Mouse (Mus musculus) embryonic facial prominence, embryonic 12.5 days (tissue): Measurements from ENCODE around the gene Dusp6. TPM values are rescaled to one million over a fixed set of nuclear protein-coding genes. Genes with fewer than 3 reads are reported as not detected.

ENCODE experiments used
- ATAC-seq: fragments of 200-750 bp; cut with Nextera tagmentation; 2 replicates; pipeline ENCODE4 v1.8.0; 2017; ENCODE audit not compliant: insufficient number of reproducible peaks, insufficient read depth, low FRiP score, low TSS enrichment
- H3K27ac ChIP-seq: fragments of 300-500 bp; sonication (generic); 2 replicates; pipeline ENCODE4 v1.5.1; 2016; ENCODE audit warnings: mild to moderate bottlenecking
- H3K27me3 ChIP-seq: fragments of 300-500 bp; sonication (generic); 2 replicates; pipeline ENCODE4 v1.6.1; 2016; ENCODE audit warnings: mild to moderate bottlenecking, moderate library complexity
- H3K36me3 ChIP-seq: fragments of 300-500 bp; sonication (generic); 2 replicates; pipeline ENCODE4 v1.6.1; 2016; ENCODE audit warnings: mild to moderate bottlenecking
- H3K4me1 ChIP-seq: fragments of 300-500 bp; sonication (generic); 2 replicates; pipeline ENCODE4 v1.6.1; 2016
- H3K4me2 ChIP-seq: fragments of 300-500 bp; sonication (generic); replicated peaks from 2 replicates; pipeline ENCODE4 v1.6.1; 2016; ENCODE audit warnings: mild to moderate bottlenecking, moderate library complexity
- H3K4me3 ChIP-seq: fragments of 300-500 bp; sonication (generic); 2 replicates; pipeline ENCODE4 v1.5.1; 2016; ENCODE audit warnings: mild to moderate bottlenecking
- H3K9ac ChIP-seq: fragments of 300-500 bp; sonication (generic); 2 replicates; pipeline ENCODE4 v1.6.1; 2016; ENCODE audit warnings: mild to moderate bottlenecking, moderate library complexity
- H3K9me3 ChIP-seq: fragments of 300-500 bp; sonication (generic); 2 replicates; pipeline ENCODE4 v1.6.1; 2016; ENCODE audit warnings: mild to moderate bottlenecking, moderate library complexity
- WGBS: fragments of 180-500 bp; shearing (Covaris S2); methylation state at CpG from one replicate; pipeline ENCODE4 v1.1.7; 2016; 5-methylcytosine and 5-hydroxymethylcytosine counted together
- polyA plus RNA-seq: library from polyadenylated mRNA; unstranded; fragments of >200 nt; fragmentation: Nextera tagmentation; extraction: Ambion mirVana; gene quantifications from 2 replicates; pipeline ENCODE4 v1.2.1, GENCODE M21; 2016

Dusp6 gene
- polyA plus RNA-seq, 1 experiment from 2014 or later: 90.7 TPM

DNA sequence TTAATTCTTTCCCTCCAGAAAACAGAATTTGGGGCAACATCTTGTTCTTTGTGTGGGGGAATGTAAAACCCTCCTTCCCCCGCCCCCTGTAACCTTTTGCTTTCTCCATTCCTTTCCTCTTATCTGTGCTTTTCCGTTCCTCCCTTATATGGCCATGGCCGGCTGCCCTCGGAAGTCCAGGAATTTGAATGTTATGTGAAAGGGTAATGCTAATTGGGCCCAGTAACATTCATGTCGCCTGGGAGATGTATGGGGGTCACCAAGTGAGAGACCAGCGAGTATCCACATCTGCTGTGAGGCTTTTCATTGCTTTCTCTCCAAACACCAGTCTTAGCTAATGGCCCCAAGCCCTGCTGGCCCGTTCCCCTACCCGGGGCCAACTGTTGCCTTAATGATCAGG lies 22.7 kb downstream of the Dusp6 start:
- H3K4me2 ChIP-seq: no peak overlapping the region
- WGBS: 23% methylated on average over 8 of the region's 8 CpGs
- H3K9me3 ChIP-seq: no peaks in the 10 kb centered on the region
- H3K36me3 ChIP-seq: no peaks in the 10 kb centered on the region
- ATAC-seq: no peak
- no peak overlapping the region for H3K9ac ChIP-seq
- peaks cover 22% of the 10 kb centered on the region; the same call in 1 of the 2 replicates for H3K4me1 ChIP-seq
- no peak overlapping the region for H3K4me3 ChIP-seq
- H3K27ac ChIP-seq: no peak overlapping the region
- H3K27me3 ChIP-seq: no peaks in the 10 kb centered on the region

DNA sequence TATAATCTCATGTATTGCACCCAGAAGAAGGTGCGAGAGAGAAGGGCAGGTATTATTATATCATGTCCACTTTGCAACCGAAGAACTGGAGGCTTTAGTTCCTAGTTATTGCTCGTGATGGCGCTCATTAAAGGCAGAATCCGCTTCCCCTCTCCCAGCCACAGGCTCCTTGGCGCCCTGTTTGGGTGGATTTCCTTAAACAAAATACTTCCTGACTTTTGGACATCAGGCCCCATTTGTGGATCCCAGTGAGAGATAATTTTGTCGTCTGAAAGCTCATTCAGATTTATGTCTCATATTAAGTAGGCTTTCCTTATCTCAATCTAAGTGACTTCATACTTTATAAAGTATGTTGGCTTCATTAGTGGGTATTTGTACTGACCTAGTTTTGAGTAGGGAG lies 23.2 kb downstream of the Dusp6 start:
- Histone ChIP-seq H3K4me1 (peaks cover 22% of the 10 kb centered on the region; the same call in 1 of the 2 replicates), H3K27ac (no peak overlapping the region)
- WGBS: 47% methylated on average over 7 of the region's 7 CpGs

DNA sequence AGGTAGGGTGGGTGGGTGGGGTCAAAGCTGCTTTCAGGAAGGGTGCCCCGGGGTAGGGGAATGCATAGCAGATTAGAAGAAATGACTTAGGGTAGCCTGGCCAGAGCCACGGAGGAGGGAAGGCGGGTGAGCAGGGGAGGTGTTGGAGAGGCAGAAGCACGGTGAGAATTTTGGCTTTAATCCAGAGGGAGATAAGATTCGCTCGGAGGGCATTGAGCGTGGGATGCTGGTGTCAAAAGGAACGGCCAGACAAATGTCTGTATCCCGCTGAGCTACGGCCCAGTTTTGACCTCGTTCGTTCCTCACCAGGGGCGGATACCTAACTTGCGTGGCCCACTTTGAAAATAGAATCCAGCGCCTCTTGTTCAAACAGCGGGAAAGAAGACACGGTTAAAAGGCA lies 23.8 kb downstream of the Dusp6 start:
- H3K4me3 ChIP-seq: no peak overlapping the region
- 14% methylated on average over 17 of the region's 17 CpGs for WGBS
- H3K27me3 ChIP-seq: no peaks in the 10 kb centered on the region
- ATAC-seq: no peak
- peaks cover 22% of the 10 kb centered on the region; the same call in 1 of the 2 replicates for H3K4me1 ChIP-seq
- H3K9ac ChIP-seq: no peak overlapping the region
- H3K4me2 ChIP-seq: peak overlapping the region; percentile 31
- no peaks in the 10 kb centered on the region for H3K9me3 ChIP-seq
- no peak overlapping the region for H3K27ac ChIP-seq
- no peaks in the 10 kb centered on the region for H3K36me3 ChIP-seq

More for the DNA sequence above, 23.2 kb downstream of the Dusp6 start:
- Histone ChIP-seq H3K36me3 (no peaks in the 10 kb centered on the region), H3K4me2 (no peak overlapping the region), H3K9ac (no peak overlapping the region), H3K27me3 (no peaks in the 10 kb centered on the region), H3K9me3 (no peaks in the 10 kb centered on the region), H3K4me3 (no peak overlapping the region)
- no peak for ATAC-seq

DNA sequence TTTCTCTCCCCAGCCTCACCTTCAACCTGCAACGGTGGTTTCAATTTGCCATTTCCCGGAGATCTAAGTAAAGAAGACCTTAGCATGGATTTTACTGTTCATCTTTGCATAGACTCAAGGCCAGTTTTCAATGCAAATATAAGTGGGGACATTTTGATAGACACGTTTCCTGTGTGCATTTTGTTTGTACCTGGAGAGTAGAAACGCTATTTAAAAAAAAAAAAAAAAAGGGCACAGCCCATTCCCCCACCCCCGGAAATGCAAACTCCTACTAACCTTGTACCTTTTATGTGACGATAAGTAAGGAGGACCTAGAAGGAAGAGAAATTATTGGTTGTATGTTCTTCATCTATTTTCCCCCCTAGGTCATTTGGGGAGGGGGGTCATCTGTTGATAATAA lies 24.2 kb downstream of the Dusp6 start:
- Histone ChIP-seq H3K36me3 (no peaks in the 10 kb centered on the region), H3K9me3 (no peaks in the 10 kb centered on the region), H3K4me1 (peaks cover 22% of the 10 kb centered on the region; the same call in 1 of the 2 replicates), H3K27ac (no peak overlapping the region), H3K9ac (no peak overlapping the region), H3K4me2 (peak overlapping the region; percentile 31), H3K4me3 (no peak overlapping the region), H3K27me3 (no peaks in the 10 kb centered on the region)
- no peak for ATAC-seq
- 33% methylated on average over 6 of the region's 6 CpGs for WGBS

DNA sequence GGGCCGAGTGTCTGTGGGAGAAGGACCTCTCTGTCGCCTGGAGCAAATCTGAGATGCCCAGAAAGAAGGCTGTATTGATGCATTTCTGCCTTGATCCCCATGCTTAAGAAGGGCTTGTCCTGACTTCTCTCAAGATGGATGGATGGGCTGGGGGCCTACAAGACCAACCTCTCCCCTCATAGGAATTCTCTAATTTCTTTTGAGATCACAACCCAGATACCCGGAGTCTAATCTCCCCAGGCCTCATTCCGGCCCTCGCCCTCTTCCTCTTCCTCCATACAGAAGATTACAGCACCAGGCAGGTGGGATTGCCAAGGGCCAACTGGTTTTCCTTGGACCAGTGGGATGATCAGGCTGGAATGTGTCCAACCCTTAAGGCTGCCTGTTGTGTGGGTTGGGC lies 26.1 kb downstream of the Dusp6 start:
- H3K27me3 ChIP-seq: no peaks in the 10 kb centered on the region
- WGBS: 60% methylated on average over 5 of the region's 5 CpGs
- peaks cover 22% of the 10 kb centered on the region; the same call in 1 of the 2 replicates for H3K4me1 ChIP-seq
- H3K36me3 ChIP-seq: no peaks in the 10 kb centered on the region
- no peak for ATAC-seq
- H3K9ac ChIP-seq: no peak overlapping the region
- no peak overlapping the region for H3K27ac ChIP-seq
- H3K9me3 ChIP-seq: no peaks in the 10 kb centered on the region
- no peak overlapping the region for H3K4me2 ChIP-seq
- no peak overlapping the region for H3K4me3 ChIP-seq

DNA sequence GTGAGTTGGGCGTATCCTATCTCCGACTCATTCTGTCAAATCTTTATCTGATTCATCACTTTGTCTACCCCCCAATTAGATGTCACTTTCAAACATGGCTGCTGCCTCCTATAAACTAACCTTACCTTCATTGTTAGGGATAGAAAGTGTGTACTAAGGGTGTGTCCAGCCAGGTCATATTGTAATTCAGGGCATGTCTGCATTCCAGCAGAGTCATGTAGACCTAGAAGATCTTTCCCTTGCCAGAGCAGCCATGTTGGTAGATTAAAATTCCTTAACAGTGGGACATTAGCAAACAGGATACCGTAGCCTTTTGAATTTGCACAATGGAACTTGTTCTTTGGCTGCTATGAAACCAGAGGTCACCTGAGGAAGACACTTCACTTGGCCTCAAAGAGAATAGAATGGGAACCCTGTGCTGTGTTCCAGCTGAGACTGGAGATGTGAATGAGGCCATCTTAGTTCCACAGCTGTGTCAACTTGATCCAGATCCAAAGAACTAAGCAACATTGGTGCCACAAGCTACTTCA lies 30.1 kb downstream of the Dusp6 start:
- 84% methylated on average over 3 of the region's 3 CpGs for WGBS

DNA sequence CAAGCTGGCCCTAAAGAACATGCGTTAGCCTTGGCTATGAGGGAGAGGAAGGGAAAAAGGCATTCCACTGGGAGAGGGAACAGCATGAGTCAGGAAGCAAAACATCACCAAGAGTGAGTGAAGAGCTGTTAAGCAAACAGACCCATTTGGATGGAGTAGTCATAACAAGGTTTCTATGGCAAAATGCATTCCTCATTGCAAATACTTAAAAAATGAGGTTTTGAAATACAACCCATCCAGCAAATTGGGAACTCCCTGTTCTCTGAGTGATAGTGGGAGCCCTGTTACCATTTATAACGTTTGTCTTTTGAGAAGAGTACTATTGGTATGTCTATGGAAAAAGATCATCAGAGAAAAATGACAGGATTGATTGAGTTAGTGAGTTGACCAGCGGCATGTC lies 34.7 kb downstream of the Dusp6 start:
- H3K27ac ChIP-seq: no peak overlapping the region
- H3K27me3 ChIP-seq: no peaks in the 10 kb centered on the region
- no peaks in the 10 kb centered on the region for H3K36me3 ChIP-seq
- 0 out of 2 replicates have a peak, but pooled peaks cover 4% of the 10 kb centered on the region for H3K4me1 ChIP-seq
- H3K4me2 ChIP-seq: no peak overlapping the region
- H3K4me3 ChIP-seq: no peak overlapping the region
- H3K9ac ChIP-seq: no peak overlapping the region
- H3K9me3 ChIP-seq: no peaks in the 10 kb centered on the region
- no peak for ATAC-seq
- WGBS: 64% methylated on average over 3 of the region's 3 CpGs

More for the DNA sequence above, 30.1 kb downstream of the Dusp6 start:
- Histone ChIP-seq H3K27me3 (no peaks in the 10 kb centered on the region), H3K9ac (no peak overlapping the region), H3K36me3 (no peaks in the 10 kb centered on the region), H3K4me2 (no peak overlapping the region), H3K27ac (no peak overlapping the region), H3K4me3 (no peak overlapping the region), H3K9me3 (no peaks in the 10 kb centered on the region), H3K4me1 (peaks cover 10% of the 10 kb centered on the region; the same call in 1 of the 2 replicates)
- ATAC-seq: no peak

DNA sequence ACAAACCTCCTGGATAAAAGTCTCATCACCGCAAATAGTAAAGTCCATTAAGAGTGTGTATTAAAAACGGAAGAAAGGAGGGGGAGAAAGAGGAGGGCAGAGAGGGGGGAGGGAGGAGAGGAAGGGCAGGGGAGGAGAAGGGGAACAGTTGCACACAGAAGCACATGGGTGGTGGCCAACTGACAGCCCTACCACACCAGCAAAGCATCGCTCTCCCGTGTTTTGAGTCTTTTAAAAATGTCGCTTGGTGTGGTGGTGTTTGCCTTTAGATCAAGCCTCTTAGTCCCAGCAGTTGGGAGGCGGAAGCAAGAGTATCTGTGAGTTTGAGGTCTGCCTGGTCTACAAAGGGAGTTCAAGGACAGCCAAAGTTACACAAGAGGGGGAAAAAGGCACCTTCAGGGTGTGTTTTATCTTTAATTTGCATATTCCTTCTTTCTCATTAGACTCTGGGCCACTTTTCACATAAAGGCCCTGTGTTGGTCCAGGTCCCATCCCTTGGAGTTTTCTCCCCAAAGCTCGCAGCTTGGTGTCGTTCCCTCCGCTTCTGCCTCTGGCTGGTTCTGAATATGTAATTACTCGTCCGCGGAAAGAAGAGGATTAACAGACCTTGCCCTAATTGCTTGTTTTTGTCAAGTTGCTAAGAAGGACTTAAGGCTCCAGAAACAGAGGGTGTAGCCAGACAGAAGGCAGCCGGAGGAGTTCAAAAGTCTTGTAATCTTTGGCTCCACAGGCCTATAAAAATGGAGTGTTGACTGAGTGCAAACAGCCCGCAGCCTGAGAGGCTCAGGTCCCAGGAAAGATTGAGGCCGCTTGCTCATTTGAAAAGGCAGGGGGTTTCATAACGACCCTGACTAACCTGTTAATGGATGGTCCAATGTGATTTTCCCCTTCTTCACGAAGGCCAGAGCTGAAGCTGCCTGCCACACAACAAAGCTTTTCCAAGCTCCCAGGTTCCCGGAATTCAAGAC lies 35.6 kb downstream of the Dusp6 start:
- no peak for ATAC-seq
- Histone ChIP-seq H3K9me3 (no peaks in the 10 kb centered on the region), H3K4me1 (0 out of 2 replicates have a peak, but pooled peaks cover 4% of the 10 kb centered on the region), H3K27ac (no peak overlapping the region), H3K36me3 (no peaks in the 10 kb centered on the region), H3K9ac (no peak overlapping the region), H3K4me2 (no peak overlapping the region), H3K27me3 (no peaks in the 10 kb centered on the region), H3K4me3 (no peak overlapping the region)
- WGBS: 24% methylated on average over 18 of the region's 18 CpGs

DNA sequence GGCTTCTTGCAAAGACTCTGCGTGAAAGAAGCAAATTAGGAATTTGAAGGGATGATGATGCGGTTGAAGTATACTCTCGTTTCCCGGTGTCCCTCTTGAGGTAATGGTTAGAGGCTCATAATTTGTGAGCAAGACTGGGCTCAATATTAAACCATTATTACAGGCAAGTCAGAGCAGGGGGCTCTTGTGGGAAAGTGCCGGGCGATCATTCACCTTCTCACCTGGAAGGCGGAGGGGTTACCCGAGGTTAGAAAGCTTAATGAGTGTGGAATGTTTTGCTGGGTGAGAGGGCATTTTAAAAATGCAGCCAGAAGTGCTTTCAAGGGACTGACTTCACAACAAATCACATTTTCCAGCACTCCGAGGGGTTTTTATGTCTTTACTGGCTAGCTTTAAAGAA lies 36.3 kb downstream of the Dusp6 start:
- no peaks in the 10 kb centered on the region for H3K36me3 ChIP-seq
- H3K4me2 ChIP-seq: no peak overlapping the region
- no peak overlapping the region for H3K27ac ChIP-seq
- ATAC-seq: no peak
- 16% methylated on average over 9 of the region's 9 CpGs for WGBS
- H3K4me3 ChIP-seq: no peak overlapping the region
- H3K9ac ChIP-seq: no peak overlapping the region
- H3K27me3 ChIP-seq: no peaks in the 10 kb centered on the region
- no peaks in the 10 kb centered on the region for H3K9me3 ChIP-seq
- H3K4me1 ChIP-seq: 0 out of 2 replicates have a peak, but pooled peaks cover 4% of the 10 kb centered on the region

DNA sequence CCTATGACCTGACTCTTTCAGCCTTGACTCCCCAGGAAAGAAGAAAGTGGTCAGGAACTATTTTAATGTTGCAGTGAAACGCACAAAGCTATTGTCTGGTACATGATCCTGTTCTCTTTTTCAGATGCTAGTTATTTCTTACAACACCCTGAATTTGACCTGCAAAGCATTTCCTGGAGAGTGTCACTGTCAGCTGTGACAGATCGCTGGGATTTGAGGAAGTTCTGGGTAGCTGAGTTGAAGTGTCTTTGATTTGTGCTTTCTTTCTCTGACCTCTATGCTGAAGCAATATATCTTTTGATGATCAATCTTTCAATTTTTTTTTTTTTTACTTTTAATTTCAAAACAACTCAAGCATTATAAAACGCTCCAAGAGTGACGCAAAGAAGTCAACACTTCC lies 39.0 kb downstream of the Dusp6 start:
- WGBS: 70% methylated on average over 4 of the region's 4 CpGs
- H3K9ac ChIP-seq: no peak overlapping the region
- ATAC-seq: no peak
- H3K4me2 ChIP-seq: no peak overlapping the region
- no peak overlapping the region for H3K4me3 ChIP-seq
- 0 out of 2 replicates have a peak, but pooled peaks cover 4% of the 10 kb centered on the region for H3K4me1 ChIP-seq
- H3K9me3 ChIP-seq: no peaks in the 10 kb centered on the region
- no peaks in the 10 kb centered on the region for H3K36me3 ChIP-seq
- no peak overlapping the region for H3K27ac ChIP-seq
- no peaks in the 10 kb centered on the region for H3K27me3 ChIP-seq

DNA sequence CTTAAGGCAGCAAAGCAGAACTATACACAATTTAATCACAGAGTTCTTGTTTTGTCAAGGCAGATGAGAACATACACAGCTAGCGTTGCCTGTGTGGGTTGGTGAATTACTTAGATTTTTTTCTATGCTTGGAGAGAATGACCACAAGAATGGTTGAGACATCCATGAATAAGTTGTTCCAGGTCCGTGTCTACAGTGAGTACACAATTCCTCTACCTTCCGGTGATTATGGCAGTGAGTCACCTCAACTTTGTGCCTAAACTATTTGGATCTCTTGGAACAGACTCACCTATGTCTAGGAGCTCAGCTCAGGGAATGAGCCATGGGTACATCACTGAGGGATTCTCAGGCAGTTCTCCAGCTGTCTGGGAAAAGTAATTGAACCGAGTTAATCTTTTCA lies 45.8 kb downstream of the Dusp6 start:
- 90% methylated on average over 4 of the region's 4 CpGs for WGBS
- Histone ChIP-seq H3K4me1 (no peaks in the 10 kb centered on the region), H3K9me3 (no peaks in the 10 kb centered on the region), H3K36me3 (no peaks in the 10 kb centered on the region), H3K27me3 (no peaks in the 10 kb centered on the region), H3K4me3 (no peak overlapping the region), H3K4me2 (no peak overlapping the region), H3K9ac (no peak overlapping the region), H3K27ac (no peak overlapping the region)
- ATAC-seq: no peak

DNA sequence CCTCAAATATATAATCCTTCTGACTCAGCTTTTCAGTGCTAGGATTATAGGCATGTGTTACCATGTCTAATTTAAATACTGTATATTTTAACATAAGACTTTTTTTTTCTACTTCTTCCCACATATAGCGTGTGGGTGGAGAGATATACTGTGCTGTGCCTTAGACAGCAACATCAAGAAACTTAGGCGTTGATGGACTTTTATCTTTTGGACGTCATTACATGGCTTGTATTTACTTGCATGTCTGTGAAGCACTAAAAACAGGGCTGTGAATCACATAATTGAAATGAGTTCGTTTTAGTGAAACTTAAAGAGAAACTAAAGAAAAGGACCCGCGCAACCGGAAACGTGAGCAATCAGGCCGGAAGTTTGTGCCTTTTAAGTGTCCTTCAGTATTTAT lies 46.6 kb downstream of the Dusp6 start:
- Histone ChIP-seq H3K4me2 (no peak overlapping the region), H3K9ac (no peak overlapping the region), H3K27me3 (no peaks in the 10 kb centered on the region), H3K9me3 (no peaks in the 10 kb centered on the region), H3K4me3 (no peak overlapping the region), H3K27ac (no peak overlapping the region), H3K4me1 (no peaks in the 10 kb centered on the region), H3K36me3 (no peaks in the 10 kb centered on the region)
- WGBS: 83% methylated on average over 9 of the region's 9 CpGs
- ATAC-seq: no peak
